Comparison of ENCODE assay signal across 16 mouse cellular contexts in genomic region chr16:77292317-77292771, GRCm38 (mm10).
A peak's percentile ranks its signal among the peaks of the same experiment; 100 is the strongest.
DNase-seq lines count a peak whose midpoint lies in the region; ATAC-seq and TF ChIP-seq lines count a peak whose summit lies in the region.
"Had no signal": no experiment of that assay in that cellular context is flagged by ENCODE, and none has a peak within 500 bp of the region (broad histone marks: within the 10 kb centered on the region; RNA-seq: fewer than 3 reads in every experiment).

No protein-coding gene starts in this region.

- DNase-seq in midbrain, embryonic 10.5 days (ENCODE audit: low spot score) = no peak
- peak; percentile 24 for DNase-seq in fibroblast of lung, adult 2 months (ENCODE audit: low read depth)
- DNase-seq in hindbrain, embryonic 14.5 days (ENCODE audit: low spot score) = no peak
- no peak for DNase-seq in spleen, adult 18-20 months
- no peak for DNase-seq in cerebellum, postnatal 36 days
- no peak for DNase-seq in kidney, postnatal 14 days
- DNase-seq: cerebellum, adult 18-20 months; gastrocnemius, postnatal 14 days; kidney, adult 8-10 months; right cerebral cortex, postnatal 14 days had no signal

- no peak for TF ChIP-seq POLR2A in olfactory bulb, adult 2 months (IDR thresholded peaks at IDR 0.05; ENCODE audit: insufficient read depth, low read depth, low read length)

- TF ChIP-seq CTCF in olfactory bulb, adult 2 months (IDR thresholded peaks at IDR 0.05; ENCODE audit: insufficient read depth, low read depth, low read length) = no peak

- peak overlapping the region; percentile 27 for H3K27ac ChIP-seq in midbrain, embryonic 12.5 days (replicated peaks)
- no peak overlapping the region for H3K27ac ChIP-seq in midbrain, embryonic 10.5 days (replicated peaks)
- peak overlapping the region; percentile 44 for H3K27ac ChIP-seq in hindbrain, embryonic 14.5 days
- H3K27ac ChIP-seq in olfactory bulb, adult 2 months (ENCODE audit: insufficient read depth, low read depth, low read length) = peak overlapping the region; percentile 67
- H3K27ac ChIP-seq: lung, embryonic 15.5 days; neural tube, embryonic 12.5 days had no signal

- no peaks in the 10 kb centered on the region for H3K9me3 ChIP-seq in midbrain, embryonic 12.5 days
- H3K9me3 ChIP-seq in midbrain, embryonic 10.5 days (replicated peaks) = no peaks in the 10 kb centered on the region
- no peaks in the 10 kb centered on the region for H3K9me3 ChIP-seq in hindbrain, embryonic 14.5 days (ENCODE audit: control insufficient read depth, low read length)
- H3K9me3 ChIP-seq: heart, embryonic 12.5 days; lung, embryonic 15.5 days; neural tube, embryonic 12.5 days had no signal

- H3K27me3 ChIP-seq in midbrain, embryonic 12.5 days = no peaks in the 10 kb centered on the region
- H3K27me3 ChIP-seq in midbrain, embryonic 10.5 days (ENCODE audit: low read depth, poor library complexity, severe bottlenecking) = no peaks in the 10 kb centered on the region
- no peaks in the 10 kb centered on the region for H3K27me3 ChIP-seq in hindbrain, embryonic 14.5 days (ENCODE audit: control insufficient read depth, insufficient read depth, low read length)
- H3K27me3 ChIP-seq: heart, embryonic 12.5 days; lung, embryonic 15.5 days; neural tube, embryonic 12.5 days had no signal

- ATAC-seq in midbrain, embryonic 12.5 days (ENCODE audit: low FRiP score, low read depth) = no peak
- ATAC-seq in hindbrain, embryonic 14.5 days (ENCODE audit: low FRiP score) = no peak
- ATAC-seq: activated CD4-positive, CD25-positive, alpha-beta regulatory T cell, adult 4 months had no signal

- peaks cover 11% of the 10 kb centered on the region; the same call in 1 of the 2 replicates for H3K4me1 ChIP-seq in midbrain, embryonic 12.5 days
- peaks cover 11% of the 10 kb centered on the region; the same call in 1 of the 2 replicates for H3K4me1 ChIP-seq in midbrain, embryonic 10.5 days
- no peaks in the 10 kb centered on the region; the same call in 1 of the 2 replicates for H3K4me1 ChIP-seq in hindbrain, embryonic 14.5 days (replicated peaks; ENCODE audit: control insufficient read depth, insufficient read depth, low read length)
- no peaks in the 10 kb centered on the region for H3K4me1 ChIP-seq in olfactory bulb, adult 2 months (ENCODE audit: control insufficient read depth, insufficient read depth, low read length)
- H3K4me1 ChIP-seq: heart, embryonic 12.5 days; lung, embryonic 15.5 days; neural tube, embryonic 12.5 days had no signal

- 70% methylated on average over 2 of the region's 2 CpGs for WGBS in midbrain, embryonic 12.5 days
- 89% methylated on average over 2 of the region's 2 CpGs for WGBS in midbrain, embryonic 10.5 days
- WGBS in hindbrain, embryonic 14.5 days = 77% methylated on average over 2 of the region's 2 CpGs
- 38% methylated on average over 2 of the region's 2 CpGs for WGBS in olfactory bulb, adult 2 months

- H3K9ac ChIP-seq in midbrain, embryonic 12.5 days (replicated peaks) = no peak overlapping the region
- no peak overlapping the region for H3K9ac ChIP-seq in hindbrain, embryonic 14.5 days
- H3K9ac ChIP-seq: heart, embryonic 12.5 days; lung, embryonic 15.5 days; neural tube, embryonic 12.5 days had no signal

- no peaks in the 10 kb centered on the region for H3K36me3 ChIP-seq in midbrain, embryonic 12.5 days
- no peaks in the 10 kb centered on the region for H3K36me3 ChIP-seq in midbrain, embryonic 10.5 days
- no peaks in the 10 kb centered on the region for H3K36me3 ChIP-seq in hindbrain, embryonic 14.5 days (replicated peaks; ENCODE audit: control insufficient read depth, insufficient read depth)
- H3K36me3 ChIP-seq: heart, embryonic 12.5 days; lung, embryonic 15.5 days; neural tube, embryonic 12.5 days had no signal

- no peak overlapping the region for H3K4me3 ChIP-seq in midbrain, embryonic 12.5 days
- H3K4me3 ChIP-seq in midbrain, embryonic 10.5 days = no peak overlapping the region
- no peak overlapping the region for H3K4me3 ChIP-seq in hindbrain, embryonic 14.5 days (replicated peaks; ENCODE audit: low read length)
- no peak overlapping the region for H3K4me3 ChIP-seq in olfactory bulb, adult 2 months (ENCODE audit: insufficient read depth, low read depth, low read length)
- H3K4me3 ChIP-seq: heart, embryonic 12.5 days; lung, embryonic 15.5 days; neural tube, embryonic 12.5 days had no signal

- H3K4me2 ChIP-seq in midbrain, embryonic 12.5 days (replicated peaks) = no peak overlapping the region
- H3K4me2 ChIP-seq in hindbrain, embryonic 14.5 days (replicated peaks) = no peak overlapping the region
- H3K4me2 ChIP-seq: heart, embryonic 12.5 days; lung, embryonic 15.5 days; neural tube, embryonic 12.5 days had no signal
